Mouse (Mus musculus) testis, postnatal 14 days (tissue): ENCODE data around the gene Zfp953.
A peak's percentile ranks its signal among the peaks of the same experiment; 100 is the strongest.
"Not testable (repeated sequence)": the region's sequence is repeated elsewhere in the genome, so short reads cannot be mapped to it uniquely, and the experiment has no call there.

ENCODE experiments used
- DNase-seq: peaks from one replicate; pipeline ENCODE4 v3.0.0; 2021; ENCODE audit warnings: low spot score

Zfp953 gene

GRCm38 (mm10) chr13:67360131-67360744 lies at the start of gene Zfp953, which contains the start of gene Gm28044:
Gene Zfp953 (minus strand): TSS chr13:67360605.
Gene Gm28044 (minus strand): TSS chr13:67360536.
- DNase-seq = peak; percentile 82

DNA sequence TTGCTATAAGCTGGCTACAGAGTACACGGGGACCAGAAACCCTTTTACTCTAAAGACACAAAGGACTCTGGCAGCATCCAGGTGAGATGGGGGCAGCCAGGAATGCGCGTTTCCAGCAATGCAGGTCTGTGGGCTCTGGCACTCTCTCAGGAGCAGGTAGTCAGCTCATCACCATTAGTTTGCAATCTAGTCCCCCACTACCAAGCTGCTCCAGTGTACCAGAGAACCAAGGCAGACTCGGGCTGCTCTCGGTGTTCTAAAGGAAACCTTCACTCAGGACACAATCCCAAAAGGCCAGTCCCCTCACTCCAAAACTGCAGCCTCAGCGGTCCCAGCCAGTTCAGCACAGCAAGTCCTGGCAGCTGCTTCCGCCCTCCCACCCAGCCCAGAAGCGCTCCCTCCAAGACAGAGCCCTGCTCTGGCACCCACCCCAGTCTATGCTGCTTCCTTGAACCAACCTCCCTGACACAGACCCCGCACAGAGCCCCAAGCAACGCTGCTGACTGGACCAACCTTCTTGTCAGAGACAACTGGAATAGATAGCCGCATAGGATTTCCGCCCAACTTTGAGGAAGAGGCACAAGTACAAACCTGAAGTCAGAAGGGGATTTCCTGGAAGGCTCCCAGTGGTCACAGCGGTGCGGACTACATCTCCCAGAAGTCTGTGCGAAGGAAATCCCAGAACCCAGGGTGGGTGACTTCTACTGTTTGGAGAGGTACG lies 38.9 kb upstream of the Zfp953 start, which contains the start of gene Zfp429:
Gene Zfp429, minus strand, starts transcription at position 637 of the 721 bp plus-strand sequence.
- peak; percentile 48 for DNase-seq

- DNase-seq = not testable (repeated sequence)
Measured at GRCm38 (mm10) chr13:67376255-67376654, 15.8 kb upstream of the Zfp953 start.

- DNase-seq = peak; percentile 55
Measured at GRCm38 (mm10) chr13:67375050-67375911, 14.9 kb upstream of the Zfp953 start, which contains the start of the genes Gm28041 and Zfp456. Gene Gm28041 (minus strand): TSS chr13:67375733. Gene Zfp456 (minus strand): TSS chr13:67375810.

- no peak for DNase-seq
Measured at GRCm38 (mm10) chr13:67351854-67352253, 8.6 kb downstream of the Zfp953 start.

DNA sequence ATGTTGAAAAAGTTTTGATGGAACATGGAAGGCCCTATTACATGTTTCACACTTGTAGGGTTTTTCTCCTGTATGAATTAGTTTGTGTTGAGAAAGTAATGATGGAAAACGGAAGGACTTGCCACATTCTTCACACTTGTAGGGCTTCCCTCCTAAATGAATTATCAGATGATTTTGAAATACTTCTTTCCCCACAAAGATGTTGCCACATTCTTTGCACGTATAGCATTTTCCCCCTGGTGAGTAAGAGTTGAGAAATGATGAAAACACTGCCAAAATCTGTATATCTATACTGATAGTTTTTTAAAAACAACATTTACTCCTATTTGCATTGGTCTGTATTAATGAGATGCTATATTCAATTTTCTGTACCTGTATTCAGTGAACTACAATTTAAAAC lies 17.0 kb downstream of the Zfp953 start:
- no peak for DNase-seq

DNA sequence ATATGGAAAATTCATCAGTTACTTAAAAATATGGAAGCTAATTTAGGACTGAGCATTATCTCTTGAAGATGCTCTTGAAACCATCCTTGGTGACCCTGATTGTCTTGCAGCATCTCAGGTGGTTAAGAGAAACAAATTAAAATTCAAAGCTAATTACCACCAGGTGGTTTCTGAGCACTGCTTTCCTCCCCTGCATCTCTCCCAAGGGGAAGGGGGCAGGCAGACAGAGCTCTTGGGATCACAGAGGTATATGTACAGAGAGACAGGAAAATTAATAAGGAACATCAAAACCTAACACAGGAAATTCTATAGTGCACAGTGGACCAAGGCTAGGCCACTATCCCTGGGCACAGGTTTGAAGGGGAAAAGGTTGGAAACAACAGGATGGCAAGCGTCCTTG lies 27.5 kb downstream of the Zfp953 start:
- DNase-seq = no peak

DNA sequence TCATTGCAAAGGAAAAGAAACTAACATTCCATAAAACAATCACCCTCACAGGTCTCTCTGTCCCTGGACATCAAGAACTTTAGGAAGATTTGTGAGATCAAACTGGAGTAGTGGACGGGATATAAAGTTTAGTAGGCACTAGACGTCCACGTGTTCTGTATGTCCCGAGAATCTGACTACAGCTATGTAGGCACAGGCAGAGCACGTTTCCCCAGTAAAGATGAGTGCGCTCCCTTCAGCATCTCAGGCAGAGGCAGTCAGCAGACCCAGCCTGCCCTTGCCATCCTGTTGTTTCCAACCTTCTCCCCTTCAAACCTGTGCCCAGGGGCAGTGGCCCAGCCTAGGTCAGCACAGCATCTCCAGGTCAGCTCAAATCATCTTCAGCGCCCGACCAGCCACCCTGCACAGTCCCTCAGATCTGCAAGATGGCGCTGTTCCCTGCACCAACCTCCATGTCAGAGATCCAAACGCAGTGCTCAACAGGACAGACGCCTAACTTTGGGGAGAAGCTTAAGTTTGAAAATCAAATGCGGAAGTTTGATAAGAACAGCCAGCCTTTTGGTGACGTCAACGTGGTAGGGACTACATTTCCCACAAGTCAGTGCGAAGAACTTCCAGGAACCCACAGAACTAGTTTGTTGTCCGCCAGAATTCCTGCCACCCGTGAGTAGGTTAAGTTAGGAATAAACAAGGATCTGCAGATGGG lies 28.2 kb downstream of the Zfp953 start, which contains the start of gene Zfp595:
Gene Zfp595, minus strand, starts transcription at position 552 of the 706 bp plus-strand sequence.
- DNase-seq = peak; percentile 78

GRCm38 (mm10) chr13:67306718-67307117 lies 53.7 kb downstream of the Zfp953 start:
- DNase-seq = no peak

GRCm38 (mm10) chr13:67305822-67306672 lies 54.4 kb downstream of the Zfp953 start, which contains the start of gene Zfp457:
Gene Zfp457 (minus strand): TSS chr13:67306485.
- DNase-seq = peak; percentile 82
